Mouse (Mus musculus) kidney, adult 9 months (tissue): ENCODE data around the gene Wdr27.
"Not testable (repeated sequence)": the region's sequence is repeated elsewhere in the genome, so short reads cannot be mapped to it uniquely, and the experiment has no call there.

Source experiments
- DNase-seq: peaks from one replicate; pipeline ENCODE4 v3.0.0; 2022

The Wdr27 gene

DNA sequence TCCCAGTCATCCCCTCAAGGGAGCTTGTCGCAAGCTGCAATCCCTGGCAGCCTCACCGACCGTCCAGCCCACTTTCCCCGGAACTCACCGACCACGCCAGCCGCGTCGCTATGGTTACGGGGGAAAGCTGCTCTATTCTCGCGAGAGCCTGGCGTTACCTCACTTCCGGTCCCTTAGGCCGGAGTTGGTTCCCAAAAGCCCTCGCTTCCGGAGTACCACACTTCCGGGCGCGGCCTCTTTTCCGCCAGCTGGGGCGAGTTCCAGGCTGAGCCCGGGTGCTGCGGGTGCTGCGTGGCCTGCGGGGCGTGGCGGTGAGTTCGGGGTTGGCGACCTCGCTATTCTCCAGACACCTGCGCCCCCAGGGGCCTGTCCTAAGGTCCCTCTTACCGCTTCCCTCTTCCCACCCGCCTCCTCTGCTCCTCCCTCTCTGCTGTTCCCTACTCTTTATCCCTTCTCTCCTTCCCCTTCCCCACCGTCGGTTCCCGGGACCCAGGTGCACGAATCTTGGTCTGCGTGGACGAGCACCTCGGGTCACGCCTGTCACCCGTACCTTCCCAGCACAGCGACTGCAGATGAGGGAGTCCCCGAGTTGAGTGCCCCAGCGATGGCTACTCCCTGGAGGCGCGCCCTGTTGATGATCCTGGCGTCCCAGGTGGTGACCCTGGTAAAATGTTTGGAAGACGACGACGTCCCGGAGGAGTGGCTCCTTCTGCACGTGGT lies at the start of gene Wdr27, which contains the start of gene 1600012H06Rik:
Gene Wdr27, minus strand, starts transcription at position 150 of the 720 bp plus-strand sequence.
Gene 1600012H06Rik, plus strand, starts transcription at position 176 of the 720 bp plus-strand sequence.
- peak; percentile 98 for DNase-seq

DNA sequence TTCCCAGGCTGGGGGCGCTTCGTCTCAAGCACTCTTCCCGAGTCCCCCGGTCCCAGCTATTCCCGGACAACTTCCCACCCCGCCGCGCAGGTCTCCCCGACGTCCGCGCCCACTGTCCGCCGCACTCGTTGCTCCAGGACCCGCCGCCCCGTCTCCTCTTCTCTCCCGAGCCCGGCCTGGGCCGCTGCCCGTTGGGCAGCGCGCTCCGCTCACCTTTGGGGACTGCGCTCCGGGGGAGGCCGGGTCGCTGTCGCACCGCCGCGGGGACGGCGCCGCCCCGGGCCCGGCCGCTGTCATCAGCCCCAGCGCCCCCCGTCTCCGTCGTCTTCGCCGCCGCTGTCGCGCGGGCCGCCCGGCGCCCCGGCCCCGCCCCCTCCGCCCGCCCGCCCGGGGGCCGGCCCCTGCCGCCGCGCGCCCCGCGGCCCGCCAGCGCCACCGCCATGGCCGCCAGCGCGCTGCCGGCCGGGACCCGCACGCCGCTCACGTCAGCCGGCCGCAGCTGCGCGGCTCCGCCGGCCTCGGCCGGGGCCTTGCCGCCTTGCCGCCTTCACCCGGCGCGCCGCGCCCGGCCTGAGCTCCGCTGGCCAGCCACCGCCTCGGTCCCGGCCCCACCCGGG lies 49.7 kb upstream of the Wdr27 start:
- not testable (repeated sequence) for DNase-seq

DNA sequence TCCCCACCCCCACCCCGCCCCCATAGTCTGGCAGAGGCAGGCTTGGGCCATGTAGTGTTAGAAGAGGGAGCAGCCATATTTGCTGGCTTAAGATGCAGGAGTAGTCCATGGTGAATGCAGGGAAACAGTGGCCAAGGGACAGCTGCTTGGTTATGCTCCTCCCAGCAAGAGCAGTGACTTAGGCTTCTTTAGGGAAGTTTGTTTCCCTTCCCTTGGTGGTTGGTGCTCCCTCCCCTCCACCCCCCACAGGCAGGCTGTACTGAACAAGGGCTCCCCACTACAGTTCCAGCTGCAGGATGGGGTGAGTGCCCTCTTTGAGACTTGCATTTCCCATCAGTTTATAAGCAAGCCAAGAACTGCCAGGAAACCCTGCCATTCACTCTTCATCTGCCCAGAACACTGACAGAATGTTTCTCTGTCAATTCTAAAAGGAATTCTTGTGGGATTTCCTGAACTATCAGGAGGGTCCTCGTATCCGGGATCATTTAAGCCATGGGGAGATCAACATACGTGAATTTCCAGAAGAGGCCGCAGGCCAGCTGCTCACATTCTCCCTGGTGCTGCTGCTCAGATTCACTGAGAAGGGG lies 47.3 kb upstream of the Wdr27 start:
- not testable (repeated sequence) for DNase-seq

DNA sequence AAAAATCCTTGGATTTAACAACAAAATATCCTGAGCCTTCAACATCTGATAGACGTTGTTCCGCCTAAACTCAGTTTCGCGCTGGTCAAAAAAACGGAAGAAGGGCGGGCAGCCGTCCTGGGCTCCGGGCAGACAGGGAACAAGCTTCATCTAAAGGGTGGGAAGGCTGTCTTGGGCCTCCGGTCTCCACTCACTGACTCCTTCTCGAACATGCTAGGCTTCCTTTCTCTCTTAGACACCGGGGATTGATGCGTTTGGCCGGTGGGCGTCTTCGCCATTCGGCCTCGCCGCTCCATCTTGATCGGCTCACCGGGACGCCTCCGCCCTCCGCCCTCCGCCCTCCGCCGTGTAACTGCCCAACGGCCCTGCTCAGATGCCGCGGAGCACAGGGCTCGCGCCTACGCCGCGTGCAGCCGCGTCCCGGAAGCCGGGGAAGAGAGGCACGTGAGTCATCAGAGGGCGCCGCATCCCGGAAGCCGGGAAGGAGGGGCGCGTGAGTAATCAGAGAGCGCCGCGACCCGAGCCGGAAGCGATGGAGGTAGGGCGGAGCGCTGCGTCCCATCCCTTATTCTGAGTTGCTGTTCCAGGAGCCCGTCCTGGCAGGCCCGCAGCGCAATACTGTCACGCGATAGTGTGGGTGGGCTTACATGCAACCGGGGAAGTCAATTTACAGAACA lies 35.5 kb upstream of the Wdr27 start, which contains the start of the genes 9030025P20Rik and Gm3417:
Gene 9030025P20Rik, plus strand, starts transcription at position 107 of the 677 bp plus-strand sequence.
Gene Gm3417, minus strand, starts transcription at position 429 of the 677 bp plus-strand sequence.
- not testable (repeated sequence) for DNase-seq

DNA sequence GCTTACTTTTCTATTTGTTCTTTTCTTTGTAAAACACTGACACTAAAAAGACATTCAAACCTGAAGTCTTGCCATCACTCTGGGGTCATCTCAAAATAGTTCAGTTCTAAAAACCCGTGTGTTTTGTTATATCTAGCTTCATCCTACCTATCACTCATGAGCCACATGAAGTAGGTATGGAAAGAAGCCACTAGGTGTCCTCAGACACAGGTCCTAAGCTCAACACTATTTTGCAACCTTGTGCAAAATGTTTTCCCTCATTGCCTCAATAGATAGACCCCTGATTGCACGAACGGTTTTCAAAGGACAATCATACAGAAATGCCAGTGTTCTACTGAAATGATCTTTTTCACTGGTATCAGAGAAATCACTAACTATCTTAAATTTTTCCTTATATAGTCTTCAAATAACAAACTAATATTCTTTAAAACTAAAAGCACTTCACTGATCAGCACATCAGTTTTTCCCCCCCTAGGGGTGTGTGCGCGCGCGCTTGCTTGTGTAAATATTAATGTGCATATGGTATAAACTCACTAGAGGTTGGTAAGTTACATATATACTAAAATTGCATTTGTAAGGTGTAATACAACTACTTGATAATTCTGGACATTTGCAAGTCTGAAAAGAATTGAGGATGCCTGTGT lies 34.9 kb upstream of the Wdr27 start:
- DNase-seq = not testable (repeated sequence)

DNA sequence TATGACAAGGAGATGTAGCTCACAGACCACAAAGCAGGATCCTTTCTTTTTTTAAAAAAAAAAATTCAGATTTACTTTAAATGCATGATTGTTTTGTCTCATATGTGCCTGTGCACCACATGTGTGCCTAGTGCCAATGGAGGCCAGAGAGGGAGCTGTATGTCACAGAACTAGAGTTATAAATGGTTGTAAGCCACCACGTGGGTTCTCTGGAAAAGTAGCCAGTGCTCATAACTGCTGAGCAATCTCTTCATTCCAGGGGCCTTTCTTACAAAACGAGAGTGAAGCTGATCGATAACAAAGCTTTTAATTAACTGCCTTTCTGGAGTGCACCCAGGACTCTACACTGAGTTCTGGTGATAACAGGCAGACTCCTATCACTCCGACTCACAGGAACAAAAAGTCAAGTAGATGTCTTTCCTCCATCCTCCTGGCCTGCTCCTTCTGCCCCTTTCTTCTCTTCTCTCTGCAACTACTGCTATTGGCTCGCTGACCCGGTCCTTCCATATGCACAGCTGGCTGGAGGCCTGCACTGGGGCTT lies 25.5 kb upstream of the Wdr27 start:
- not testable (repeated sequence) for DNase-seq

DNA sequence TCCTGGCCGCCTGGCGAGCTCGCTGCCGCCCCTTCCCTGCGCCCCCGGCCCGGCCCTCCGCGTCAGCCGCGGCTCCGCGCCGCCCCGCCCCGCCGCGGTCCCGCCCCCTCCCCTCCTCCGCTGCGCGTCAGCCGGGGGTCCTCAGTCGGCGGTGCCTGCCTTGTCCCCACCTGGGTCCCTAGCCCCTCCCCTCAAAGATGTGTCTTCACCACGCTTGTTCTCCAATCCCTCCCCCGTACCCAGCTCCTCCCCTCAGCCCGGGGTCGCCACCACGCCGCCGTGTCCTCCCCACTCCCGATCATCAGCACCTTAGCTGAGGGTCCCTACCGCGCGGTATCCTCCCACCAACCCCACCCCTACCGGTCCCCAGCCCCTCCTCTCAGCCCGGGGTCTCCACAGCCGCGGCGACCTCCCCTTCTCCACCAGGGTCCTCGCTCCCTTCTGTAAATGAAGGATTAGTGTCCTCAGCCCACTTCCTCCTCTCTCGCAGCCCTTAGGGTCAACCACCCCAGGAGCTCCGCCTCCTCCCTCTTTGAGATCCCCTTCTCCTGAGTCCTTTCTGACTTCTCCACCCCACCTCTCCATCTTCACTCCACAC lies 18.7 kb upstream of the Wdr27 start:
- DNase-seq = not testable (repeated sequence)

DNA sequence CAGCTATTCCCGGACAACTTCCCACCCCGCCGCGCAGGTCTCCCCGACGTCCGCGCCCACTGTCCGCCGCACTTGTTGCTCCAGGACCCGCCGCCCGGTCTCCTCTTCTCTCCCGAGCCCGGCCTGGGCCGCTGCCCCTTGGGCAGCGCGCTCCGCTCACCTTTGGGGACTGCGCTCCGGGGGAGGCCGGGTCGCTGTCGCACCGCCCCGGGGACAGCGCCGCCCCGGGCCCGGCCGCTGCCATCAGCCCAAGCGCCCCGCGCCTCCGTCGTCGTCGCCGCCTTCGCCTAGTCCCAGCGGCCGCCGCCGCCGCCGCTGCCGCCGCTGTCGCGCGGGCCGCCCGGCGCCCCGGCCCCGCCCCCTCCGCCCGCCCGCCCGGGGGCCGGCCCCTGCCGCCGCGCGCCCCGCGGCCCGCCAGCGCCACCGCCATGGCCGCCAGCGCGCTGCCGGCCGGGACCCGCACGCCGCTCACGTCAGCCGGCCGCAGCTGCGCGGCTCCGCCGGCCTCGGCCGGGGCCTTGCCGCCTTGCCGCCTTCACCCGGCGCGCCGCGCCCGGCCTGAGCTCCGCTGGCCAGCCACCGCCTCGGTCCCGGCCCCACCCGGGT lies 18.1 kb upstream of the Wdr27 start, which contains the start of gene Phf10:
Gene Phf10, minus strand, starts transcription at position 323 of the 606 bp plus-strand sequence.
- DNase-seq = peak; percentile 24

DNA sequence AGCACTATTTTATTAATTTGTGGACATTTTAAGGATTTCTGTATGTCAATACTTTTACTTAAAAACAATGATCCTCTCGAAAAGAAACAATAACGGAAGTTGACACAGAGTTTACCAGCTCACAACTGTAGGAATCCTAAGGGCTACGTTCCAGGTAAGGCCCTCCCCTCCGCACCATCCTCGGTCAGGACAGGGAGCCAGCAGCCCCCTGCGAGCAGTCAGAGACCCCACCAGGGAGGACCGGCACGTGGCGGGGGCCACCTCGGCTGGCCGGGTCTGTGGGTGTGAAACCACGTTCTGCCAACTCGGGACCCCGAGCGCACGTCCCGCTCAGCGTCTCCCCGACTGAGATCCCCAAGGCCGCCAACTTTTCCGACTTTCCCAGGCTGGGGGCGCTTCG lies 17.6 kb upstream of the Wdr27 start:
- peak; percentile 20 for DNase-seq

DNA sequence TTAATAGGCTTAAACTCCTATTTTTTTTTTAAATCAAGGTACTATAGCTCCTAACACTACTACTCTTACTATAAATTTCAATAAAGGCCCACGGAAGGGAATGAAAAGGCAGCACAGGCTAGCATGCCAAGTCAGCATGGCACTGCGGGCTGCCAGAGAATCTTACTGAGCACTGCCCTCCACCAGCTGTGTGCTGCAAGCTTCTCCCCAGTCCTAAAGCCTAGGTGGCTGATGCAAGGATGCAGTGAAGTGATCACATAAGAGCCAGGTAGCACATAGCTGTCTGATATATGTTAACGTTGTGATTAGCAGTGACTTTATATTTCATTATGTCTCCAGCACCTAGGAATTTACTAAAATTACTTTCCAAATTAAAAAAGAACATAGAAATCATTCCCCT lies 17.0 kb upstream of the Wdr27 start:
- peak; percentile 22 for DNase-seq

DNA sequence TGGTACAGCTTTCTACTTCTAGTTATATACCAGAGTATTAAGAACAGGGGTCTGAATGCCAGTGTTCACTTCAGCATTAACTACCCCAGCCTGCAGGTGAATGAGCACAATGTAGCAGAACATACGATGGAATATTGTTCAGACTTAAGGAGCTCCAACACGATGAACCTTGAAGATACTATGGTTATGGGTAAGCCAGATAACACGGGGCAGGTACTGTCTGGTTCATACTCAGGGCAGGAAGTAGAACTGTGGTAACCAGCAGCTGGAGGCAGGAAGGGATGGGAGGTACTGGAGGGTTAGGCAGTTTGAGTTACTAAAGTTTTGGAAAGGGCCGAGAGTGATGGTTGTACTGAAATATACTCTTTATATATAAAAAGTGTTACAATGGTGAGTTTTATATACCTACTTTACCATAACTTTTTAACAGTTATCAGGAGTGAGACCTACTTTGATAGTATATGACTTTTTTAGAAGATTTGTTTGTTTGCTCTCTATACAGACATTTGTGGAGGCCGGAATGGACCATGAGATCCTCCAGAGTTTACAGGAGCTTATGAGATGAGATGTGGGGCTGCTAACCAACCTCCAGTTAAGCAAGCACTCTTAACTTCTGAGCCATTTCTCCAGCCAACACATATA lies 15.8 kb upstream of the Wdr27 start:
- DNase-seq = no peak

DNA sequence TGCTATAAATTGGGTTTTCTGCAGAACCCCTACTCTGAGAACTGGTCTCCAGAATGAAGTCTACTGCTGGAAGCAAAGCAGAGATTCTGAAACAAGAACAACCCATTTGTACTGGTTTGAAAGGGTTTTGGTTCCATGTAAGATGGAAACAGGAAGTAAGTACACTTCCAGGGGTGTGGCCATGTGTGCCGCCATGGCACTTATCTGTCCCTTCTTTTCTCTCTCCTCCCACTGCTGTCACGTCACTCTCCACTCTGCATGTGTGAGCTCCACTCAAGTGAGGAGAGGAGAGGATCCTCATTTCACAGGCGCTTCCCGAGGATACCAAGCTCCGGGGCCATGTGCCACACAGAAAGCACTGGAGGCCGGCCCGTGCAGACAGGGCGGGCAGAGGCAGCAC lies 10.5 kb upstream of the Wdr27 start:
- no peak for DNase-seq

DNA sequence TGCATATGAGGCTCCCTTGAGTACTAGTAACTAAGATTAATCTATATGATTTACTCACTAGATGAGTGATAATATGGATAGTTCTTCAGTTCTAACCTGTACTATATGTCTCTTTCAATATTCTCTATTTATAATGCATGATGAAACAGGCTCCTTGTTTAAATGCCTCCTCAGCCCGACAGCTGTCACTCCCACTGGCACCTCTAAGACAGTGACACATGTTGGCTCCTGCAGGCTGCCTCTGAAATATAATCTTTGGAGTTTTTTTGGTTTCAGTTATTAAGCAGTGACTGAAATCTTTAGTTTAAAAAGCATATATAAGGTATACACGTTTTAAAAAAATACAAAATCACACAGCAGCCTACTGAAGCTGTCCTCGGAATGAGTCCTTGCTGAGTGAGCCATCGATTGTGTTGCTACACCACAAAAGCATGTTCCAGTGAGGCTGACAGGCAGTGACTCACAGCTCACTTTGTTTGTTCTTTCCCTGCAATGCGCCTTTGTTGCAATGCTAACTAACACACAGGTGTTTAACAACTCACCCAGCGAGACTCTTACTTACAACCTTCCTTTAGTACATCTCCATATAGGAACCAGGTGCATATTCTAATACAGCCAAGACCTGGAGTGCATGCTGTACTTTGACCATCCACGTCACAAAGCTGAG lies 6.3 kb upstream of the Wdr27 start:
- DNase-seq = no peak

DNA sequence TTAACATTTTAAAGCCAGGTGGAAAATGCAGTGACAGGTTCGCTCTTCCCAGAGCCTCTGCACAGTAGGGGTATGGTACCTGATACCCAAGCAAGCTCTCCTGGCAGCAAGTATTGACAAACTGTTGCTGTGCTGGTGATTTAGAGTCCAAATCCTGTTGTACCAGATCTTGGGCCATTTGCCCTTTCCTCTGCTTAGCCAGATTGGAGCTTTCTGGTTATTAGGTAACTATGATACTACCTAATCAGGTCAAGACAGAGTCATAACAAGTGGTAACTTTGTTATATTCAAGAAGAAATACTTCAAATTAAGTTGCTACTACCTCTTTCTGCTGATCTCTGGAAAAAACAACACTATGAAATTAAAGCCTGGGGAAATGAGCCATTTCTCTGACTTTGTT lies 1.6 kb upstream of the Wdr27 start:
- DNase-seq = peak; percentile 16

DNA sequence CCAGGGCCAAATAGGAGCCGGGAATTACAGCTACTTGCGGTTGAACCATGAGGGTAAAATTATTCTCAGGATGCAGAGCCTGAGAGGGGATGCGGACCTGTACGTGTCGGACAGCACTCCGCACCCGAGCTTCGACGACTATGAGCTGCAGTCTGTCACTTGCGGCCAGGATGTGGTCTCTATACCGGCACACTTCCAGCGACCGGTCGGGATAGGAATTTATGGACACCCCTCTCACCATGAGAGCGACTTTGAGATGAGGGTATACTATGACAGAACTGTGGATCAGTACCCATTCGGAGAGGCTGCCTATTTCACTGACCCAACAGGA lies 736 bp upstream of the Wdr27 start:
- DNase-seq = no peak

DNA sequence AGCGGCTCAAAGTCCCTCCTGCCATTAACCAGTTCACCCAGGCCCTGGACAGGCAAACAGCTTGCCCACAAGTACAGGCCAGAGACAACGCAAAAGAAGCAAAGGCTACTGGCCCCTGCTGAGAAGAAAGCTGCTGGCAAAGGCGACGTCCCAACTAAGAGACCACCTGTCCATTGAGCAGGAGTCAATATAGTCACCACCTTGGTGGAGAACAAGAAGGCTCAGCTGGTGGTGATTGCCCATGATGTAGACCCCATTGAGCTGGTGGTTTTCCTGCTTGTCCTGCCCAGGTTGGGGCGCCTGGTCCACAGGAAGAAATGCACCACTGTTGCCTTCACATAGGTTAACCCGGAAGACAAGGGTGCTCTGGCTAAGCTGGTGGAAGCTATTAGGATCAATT lies 777 bp downstream of the Wdr27 start:
- DNase-seq = not testable (repeated sequence)

DNA sequence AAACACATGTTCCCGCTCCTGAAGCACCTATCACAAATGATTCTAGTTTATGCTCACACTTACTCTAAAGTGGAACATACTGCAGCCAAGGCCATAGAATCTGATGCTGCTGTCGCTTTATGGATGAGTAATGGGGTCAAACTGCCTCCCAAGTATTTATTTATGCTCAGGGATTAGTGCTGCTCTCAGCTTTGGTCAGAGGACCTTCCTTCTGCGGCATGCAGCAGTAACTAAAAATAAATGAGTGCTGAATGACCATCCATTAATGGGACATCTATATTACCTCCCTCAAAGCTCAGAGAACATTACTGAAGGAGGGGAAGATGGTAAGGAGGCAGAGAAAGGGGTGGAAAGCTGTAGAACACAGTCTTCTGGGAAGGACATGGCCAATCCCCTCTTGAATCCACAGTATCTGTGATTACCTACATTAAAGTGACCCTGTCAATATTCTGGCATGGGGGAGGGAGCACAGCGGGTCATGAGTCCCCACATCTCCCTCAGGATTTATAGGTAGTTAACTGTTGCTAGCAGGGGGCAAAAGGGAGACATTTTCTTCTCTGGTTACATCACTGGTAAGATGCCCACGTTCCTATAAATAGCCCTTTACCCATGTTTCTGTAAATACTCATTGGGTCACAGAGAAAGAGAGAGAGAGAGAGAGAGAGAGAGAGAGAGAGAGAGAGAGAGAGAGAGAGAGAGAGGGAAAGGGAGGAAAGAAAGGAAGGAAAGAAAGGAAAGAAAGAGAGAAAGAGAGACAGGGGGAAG lies 6.9 kb downstream of the Wdr27 start:
- no peak for DNase-seq

DNA sequence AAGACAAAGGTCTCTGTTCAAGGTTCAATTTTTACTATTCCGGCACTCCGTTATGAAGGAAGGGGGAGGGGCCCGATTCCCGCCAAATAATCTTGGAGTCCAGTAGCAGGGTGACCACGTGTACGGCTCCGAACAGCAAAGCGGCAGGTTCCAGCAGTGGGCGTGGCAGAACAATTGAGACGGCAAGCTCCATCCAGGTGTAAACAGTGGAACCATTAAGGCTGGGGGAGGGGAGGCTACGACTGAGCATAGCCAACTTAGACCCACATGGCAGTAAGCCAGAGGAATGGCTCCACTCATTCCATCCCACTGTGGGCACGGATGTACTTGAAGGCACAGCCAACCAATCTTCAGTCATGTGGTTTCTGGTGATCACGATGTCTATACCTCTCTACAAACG lies 7.7 kb downstream of the Wdr27 start:
- not testable (repeated sequence) for DNase-seq

DNA sequence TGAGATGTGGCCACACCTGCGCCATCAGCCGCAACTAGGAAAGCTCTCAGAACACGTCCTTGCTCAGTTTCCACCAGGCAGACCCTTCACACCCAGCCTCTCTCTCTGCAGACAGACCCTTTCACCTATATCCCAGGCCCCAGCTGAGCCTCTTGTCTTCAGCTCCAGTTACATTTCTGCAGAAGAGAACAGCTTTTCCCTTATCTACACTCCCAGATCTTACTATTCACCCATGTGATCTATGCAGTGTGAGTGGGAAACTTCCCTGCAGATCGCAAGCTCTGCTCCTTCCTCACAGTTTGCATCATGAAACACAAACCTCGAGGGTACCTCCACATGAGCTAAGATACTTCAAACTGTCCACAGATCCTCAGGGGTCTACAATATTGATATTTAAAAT lies 11.5 kb downstream of the Wdr27 start:
- DNase-seq = no peak

DNA sequence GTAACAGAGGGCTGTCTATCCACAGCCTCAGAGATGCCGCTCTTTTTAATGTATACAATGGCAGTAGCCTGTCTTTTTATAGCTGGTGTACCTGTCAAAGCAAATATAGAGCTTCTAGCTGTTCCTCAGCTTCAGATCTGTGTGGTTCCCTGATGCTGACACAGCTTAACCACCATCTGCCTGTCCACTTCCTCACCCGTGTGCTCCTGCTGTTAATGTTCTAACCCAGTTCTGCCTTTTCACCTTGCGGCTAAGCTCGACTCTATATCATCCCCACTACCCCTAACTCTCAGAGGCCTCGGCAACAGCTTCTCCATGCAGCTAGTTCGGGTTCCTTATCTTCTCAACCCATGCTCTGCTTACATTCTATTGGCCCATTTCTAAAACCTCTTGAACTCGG lies 12.3 kb downstream of the Wdr27 start:
- no peak for DNase-seq
